Mouse (Mus musculus) gastrocnemius, adult 2 months (tissue): ENCODE results near the gene Glrx. TPM values are rescaled to one million over a fixed set of nuclear protein-coding genes. Genes with fewer than 3 reads are reported as not detected.
"Not testable (repeated sequence)": the region's sequence is repeated elsewhere in the genome, so short reads cannot be mapped to it uniquely, and the experiment has no call there.

ENCODE experiments used
- DNase-seq: peaks from one replicate; pipeline ENCODE4 v3.0.0; 2022
- H3K27ac ChIP-seq: fragments of 200-600 bp; 2 replicates; pipeline ENCODE4 v1.8.1; 2022; ENCODE audit warnings: mild to moderate bottlenecking
- H3K4me3 ChIP-seq: fragments of 200-600 bp; 2 replicates; pipeline ENCODE4 v1.8.1; 2022; ENCODE audit warnings: mild to moderate bottlenecking, moderate library complexity
- CTCF ChIP-seq: fragments of 200-600 bp; IDR thresholded peaks from 2 replicates; pipeline ENCODE4 v1.8.1; 2022; ENCODE audit warnings: antibody characterized with exemption, mild to moderate bottlenecking, moderate library complexity
- intact Hi-C: fragments of 180-260 bp; cut with DNase I; formaldehyde crosslinking; loops from one replicate; pipeline ENCODE4 v1.15.1; 2025
- total RNA-seq, 2 experiments: library from RNA; stranded (reverse); gene quantifications; 2 replicates each; pipeline ENCODE4 v1.2.3; 2021

Glrx gene
- total RNA-seq, 2 experiments from 2014 or later = 23.1 to 36.3 TPM

- H3K27ac ChIP-seq = no peak overlapping the region
- DNase-seq = no peak
- no peak for TF ChIP-seq CTCF
- intact Hi-C loops = no loop called here
- H3K4me3 ChIP-seq = no peak overlapping the region
Measured at GRCm38 (mm10) chr13:75818945-75819706, 20.5 kb upstream of the Glrx start.

- TF ChIP-seq CTCF = no peak
- intact Hi-C loops = no loop called here
- no peak for DNase-seq
- Histone ChIP-seq H3K4me3 (no peak overlapping the region), H3K27ac (no peak overlapping the region)
Measured at GRCm38 (mm10) chr13:75819898-75820297, 19.8 kb upstream of the Glrx start.

- H3K4me3 ChIP-seq, intact Hi-C loops, DNase-seq, H3K27ac ChIP-seq: not testable (repeated sequence)
Measured at GRCm38 (mm10) chr13:75822366-75822765, 17.3 kb upstream of the Glrx start.

GRCm38 (mm10) chr13:75823201-75823600 lies 16.5 kb upstream of the Glrx start:
- no peak for DNase-seq
- intact Hi-C loops = no loop called here
- Histone ChIP-seq H3K4me3 (no peak overlapping the region), H3K27ac (no peak overlapping the region)
- TF ChIP-seq CTCF = no peak

- no peak overlapping the region for H3K27ac ChIP-seq
- TF ChIP-seq CTCF = no peak
- DNase-seq = no peak
- no peak overlapping the region for H3K4me3 ChIP-seq
- intact Hi-C loops = no loop called here
Measured at GRCm38 (mm10) chr13:75824611-75825319, 14.9 kb upstream of the Glrx start.

GRCm38 (mm10) chr13:75825388-75825787 lies 14.3 kb upstream of the Glrx start:
- H3K27ac ChIP-seq = no peak overlapping the region

GRCm38 (mm10) chr13:75830708-75831107 lies 9.0 kb upstream of the Glrx start:
- no peak for TF ChIP-seq CTCF
- DNase-seq = no peak
- no peak overlapping the region for H3K4me3 ChIP-seq
- intact Hi-C loops = no loop called here
- no peak overlapping the region for H3K27ac ChIP-seq

More at GRCm38 (mm10) chr13:75825388-75825787, 14.3 kb upstream of the Glrx start:
- no peak for TF ChIP-seq CTCF
- intact Hi-C loops = no loop called here
- DNase-seq = no peak
- no peak overlapping the region for H3K4me3 ChIP-seq

GRCm38 (mm10) chr13:75831710-75832109 lies 8.0 kb upstream of the Glrx start:
- Histone ChIP-seq H3K27ac (no peak overlapping the region), H3K4me3 (no peak overlapping the region)
- intact Hi-C loops = no loop called here
- TF ChIP-seq CTCF = no peak
- no peak for DNase-seq

GRCm38 (mm10) chr13:75832697-75833096 lies 7.0 kb upstream of the Glrx start:
- no peak overlapping the region for H3K4me3 ChIP-seq
- H3K27ac ChIP-seq = no peak overlapping the region
- intact Hi-C loops = no loop called here
- TF ChIP-seq CTCF = no peak
- no peak for DNase-seq

- Histone ChIP-seq H3K4me3 (no peak overlapping the region), H3K27ac (no peak overlapping the region)
- intact Hi-C loops = no loop called here
- DNase-seq = no peak
- no peak for TF ChIP-seq CTCF
Measured at GRCm38 (mm10) chr13:75833499-75833898, 6.2 kb upstream of the Glrx start.

GRCm38 (mm10) chr13:75835461-75835860 lies 4.2 kb upstream of the Glrx start:
- TF ChIP-seq CTCF = no peak
- no peak for DNase-seq
- intact Hi-C loops = loop anchor here (5.0 kb wide), 1 partner anchor 128 kb away; the partner anchor contains the start of gene Ell2
- Histone ChIP-seq H3K27ac (no peak overlapping the region), H3K4me3 (no peak overlapping the region)

GRCm38 (mm10) chr13:75838506-75838905 lies 1.2 kb upstream of the Glrx start:
- no peak overlapping the region for H3K4me3 ChIP-seq
- intact Hi-C loops = loop anchor here (5.0 kb wide), 1 partner anchor 131 kb away; the partner anchor contains the start of gene Ell2
- no peak for TF ChIP-seq CTCF
- H3K27ac ChIP-seq = no peak overlapping the region; the same call in 1 of the 2 replicates
- DNase-seq = no peak

- no peak for TF ChIP-seq CTCF
- intact Hi-C loops = loop anchor here (5.0 kb wide), 1 partner anchor 36 kb away; no protein-coding TSS in a partner anchor
- peak overlapping the region; percentile 85 for H3K27ac ChIP-seq
- peak overlapping the region; percentile 84 for H3K4me3 ChIP-seq
- DNase-seq = peak; percentile 24
Measured at GRCm38 (mm10) chr13:75840752-75841285, 1.2 kb downstream of the Glrx start.
